Mouse (Mus musculus): ENCODE measurements around the gene Dpf2. TPM values are rescaled to one million over a fixed set of nuclear protein-coding genes. Genes with fewer than 3 reads are reported as not detected.

Gene Dpf2
- polyA plus RNA-seq, 1 experiment from 2014 or later = 88.2 TPM

DNA sequence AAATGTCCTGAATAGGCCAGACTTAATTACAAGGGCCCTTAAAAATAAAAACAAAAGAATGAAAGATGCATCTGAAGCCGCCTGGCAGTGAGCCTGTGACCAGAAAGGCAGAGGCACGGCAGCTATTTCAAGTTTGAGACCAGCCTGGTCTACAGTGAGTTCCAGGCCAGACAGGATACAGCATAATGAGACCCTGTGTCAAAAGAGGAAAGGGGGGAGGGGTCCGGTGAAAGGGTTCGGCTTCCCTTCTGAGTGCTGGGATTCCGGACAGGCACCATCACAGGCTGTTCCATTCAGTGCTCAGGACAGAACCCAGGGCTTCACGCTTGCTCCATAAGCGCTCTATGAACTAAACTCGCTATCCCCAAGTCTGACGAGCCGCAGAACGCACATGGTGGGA lies 14.2 kb upstream of the Dpf2 start:
- no peak overlapping the region for H3K9ac ChIP-seq
- no peaks in the 10 kb centered on the region for H3K9me3 ChIP-seq (ENCODE audit: control insufficient read depth, low read length)
- no peaks in the 10 kb centered on the region for H3K36me3 ChIP-seq (replicated peaks; ENCODE audit: control insufficient read depth, insufficient read depth)
- ATAC-seq (ENCODE audit: low FRiP score) (no peak), DNase-seq (ENCODE audit: low spot score) (peak; percentile 20)
- no peaks in the 10 kb centered on the region for H3K27me3 ChIP-seq (ENCODE audit: control insufficient read depth, insufficient read depth, low read length)
- H3K27ac ChIP-seq = no peak overlapping the region
- H3K4me1 ChIP-seq (replicated peaks; ENCODE audit: control insufficient read depth, insufficient read depth, low read length) = peaks cover 10% of the 10 kb centered on the region; the same call in 1 of the 2 replicates
- no peak overlapping the region for H3K4me3 ChIP-seq (replicated peaks; ENCODE audit: low read length)
- no peak overlapping the region for H3K4me2 ChIP-seq (replicated peaks)
- 77% methylated on average over 11 of the region's 11 CpGs for WGBS

GRCm38 (mm10) chr19:5925311-5925855 lies 12.6 kb upstream of the Dpf2 start:
- ATAC-seq (ENCODE audit: low FRiP score) (no peak), DNase-seq (ENCODE audit: low spot score) (no peak)
- Histone ChIP-seq H3K27ac (no peak overlapping the region), H3K36me3 (replicated peaks; ENCODE audit: control insufficient read depth, insufficient read depth) (no peaks in the 10 kb centered on the region), H3K27me3 (ENCODE audit: control insufficient read depth, insufficient read depth, low read length) (no peaks in the 10 kb centered on the region), H3K9ac (peak overlapping the region; percentile 70), H3K4me3 (replicated peaks; ENCODE audit: low read length) (peak overlapping the region; percentile 61), H3K9me3 (ENCODE audit: control insufficient read depth, low read length) (no peaks in the 10 kb centered on the region), H3K4me2 (replicated peaks) (peak overlapping the region; percentile 69), H3K4me1 (replicated peaks; ENCODE audit: control insufficient read depth, insufficient read depth, low read length) (peaks cover 16% of the 10 kb centered on the region; the same call in 1 of the 2 replicates)
- WGBS = 36% methylated on average over 11 of the region's 11 CpGs

GRCm38 (mm10) chr19:5924713-5925093 lies 11.9 kb upstream of the Dpf2 start, which contains the start of gene Cdc42ep2:
Gene Cdc42ep2 (minus strand): TSS chr19:5924816.
- WGBS = under 1% methylated on average over 18 of the region's 18 CpGs
- Histone ChIP-seq H3K4me1 (replicated peaks; ENCODE audit: control insufficient read depth, insufficient read depth, low read length) (peaks cover 16% of the 10 kb centered on the region; the same call in 1 of the 2 replicates), H3K9ac (peak within 1 kb of the TSS; percentile 70), H3K4me3 (replicated peaks; ENCODE audit: low read length) (peak within 1 kb of the TSS; percentile 61), H3K27ac (peak within 1 kb of the TSS; percentile 74), H3K9me3 (ENCODE audit: control insufficient read depth, low read length) (no peaks in the 10 kb centered on the region), H3K36me3 (replicated peaks; ENCODE audit: control insufficient read depth, insufficient read depth) (no peaks in the 10 kb centered on the region), H3K27me3 (ENCODE audit: control insufficient read depth, insufficient read depth, low read length) (no peaks in the 10 kb centered on the region), H3K4me2 (replicated peaks) (peak within 1 kb of the TSS; percentile 69)
- peak; percentile 92 for DNase-seq (ENCODE audit: low spot score)
- peak; percentile 93 for ATAC-seq (ENCODE audit: low FRiP score)

DNA sequence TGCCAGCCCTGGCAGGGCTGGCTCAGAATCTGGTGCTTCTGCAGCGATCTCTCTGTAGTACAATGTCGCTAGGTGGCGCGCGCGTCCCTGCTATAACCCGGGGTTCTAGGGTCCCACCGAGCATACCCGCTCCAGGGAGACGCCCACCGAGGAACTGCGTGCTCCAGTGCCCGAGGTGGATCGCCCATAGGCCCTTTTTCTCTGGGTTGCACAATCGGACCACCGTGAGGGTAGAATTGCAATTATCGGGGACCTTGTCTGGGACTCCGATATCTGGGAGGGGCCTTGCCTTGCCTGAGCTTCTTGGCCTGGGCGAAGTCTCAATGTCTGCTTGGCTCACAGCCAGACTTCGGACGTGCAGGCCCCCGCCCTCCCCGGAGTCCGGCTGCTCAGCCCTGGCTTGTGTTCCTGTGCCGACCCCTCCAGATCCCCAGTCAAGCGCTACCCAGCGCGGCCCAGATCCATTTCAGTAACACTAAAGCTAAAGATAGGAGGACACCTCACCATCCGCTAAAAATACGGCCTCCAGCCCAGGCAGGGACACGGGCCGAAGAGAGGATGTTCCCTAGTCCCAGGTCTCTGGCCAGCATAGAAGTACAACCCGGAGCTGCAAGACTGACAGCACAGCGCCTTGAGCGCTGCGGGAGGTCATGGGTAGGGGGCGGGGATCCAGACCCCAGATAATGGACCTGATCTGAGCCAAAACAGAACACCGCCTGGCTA lies 11.3 kb upstream of the Dpf2 start:
- peaks cover 16% of the 10 kb centered on the region; the same call in 1 of the 2 replicates for H3K4me1 ChIP-seq (replicated peaks; ENCODE audit: control insufficient read depth, insufficient read depth, low read length)
- WGBS = under 1% methylated on average over 38 of the region's 38 CpGs
- peak overlapping the region; percentile 61 for H3K4me3 ChIP-seq (replicated peaks; ENCODE audit: low read length)
- ATAC-seq (ENCODE audit: low FRiP score) (peak; percentile 75), DNase-seq (ENCODE audit: low spot score) (peak; percentile 94)
- no peaks in the 10 kb centered on the region for H3K27me3 ChIP-seq (ENCODE audit: control insufficient read depth, insufficient read depth, low read length)
- H3K9ac ChIP-seq = peak overlapping the region; percentile 70
- peak overlapping the region; percentile 74 for H3K27ac ChIP-seq
- H3K9me3 ChIP-seq (ENCODE audit: control insufficient read depth, low read length) = no peaks in the 10 kb centered on the region
- no peaks in the 10 kb centered on the region for H3K36me3 ChIP-seq (replicated peaks; ENCODE audit: control insufficient read depth, insufficient read depth)
- peak overlapping the region; percentile 69 for H3K4me2 ChIP-seq (replicated peaks)

GRCm38 (mm10) chr19:5922963-5923362 lies 10.2 kb upstream of the Dpf2 start:
- H3K9me3 ChIP-seq (ENCODE audit: control insufficient read depth, low read length) = no peaks in the 10 kb centered on the region
- peaks cover 16% of the 10 kb centered on the region; the same call in 1 of the 2 replicates for H3K4me1 ChIP-seq (replicated peaks; ENCODE audit: control insufficient read depth, insufficient read depth, low read length)
- DNase-seq (ENCODE audit: low spot score) (no peak), ATAC-seq (ENCODE audit: low FRiP score) (no peak)
- H3K4me2 ChIP-seq (replicated peaks) = peak overlapping the region; percentile 69
- H3K27me3 ChIP-seq (ENCODE audit: control insufficient read depth, insufficient read depth, low read length) = no peaks in the 10 kb centered on the region
- 88% methylated on average over 3 of the region's 3 CpGs for WGBS
- peaks cover 7% of the 10 kb centered on the region for H3K36me3 ChIP-seq (replicated peaks; ENCODE audit: control insufficient read depth, insufficient read depth)
- H3K4me3 ChIP-seq (replicated peaks; ENCODE audit: low read length) = no peak overlapping the region
- no peak overlapping the region for H3K9ac ChIP-seq
- no peak overlapping the region for H3K27ac ChIP-seq

GRCm38 (mm10) chr19:5922119-5922942 lies 9.5 kb upstream of the Dpf2 start:
- Histone ChIP-seq H3K4me2 (replicated peaks) (peak overlapping the region; percentile 69), H3K36me3 (replicated peaks; ENCODE audit: control insufficient read depth, insufficient read depth) (peaks cover 13% of the 10 kb centered on the region), H3K27ac (no peak overlapping the region), H3K4me3 (replicated peaks; ENCODE audit: low read length) (no peak overlapping the region; the same call in 1 of the 2 replicates), H3K9ac (peak overlapping the region; percentile 49), H3K9me3 (ENCODE audit: control insufficient read depth, low read length) (no peaks in the 10 kb centered on the region), H3K27me3 (ENCODE audit: control insufficient read depth, insufficient read depth, low read length) (no peaks in the 10 kb centered on the region), H3K4me1 (replicated peaks; ENCODE audit: control insufficient read depth, insufficient read depth, low read length) (peaks cover 16% of the 10 kb centered on the region; the same call in 1 of the 2 replicates)
- 80% methylated on average over 15 of the region's 15 CpGs for WGBS
- no peak for ATAC-seq (ENCODE audit: low FRiP score)
- no peak for DNase-seq (ENCODE audit: low spot score)

GRCm38 (mm10) chr19:5921715-5922114 lies 8.9 kb upstream of the Dpf2 start:
- DNase-seq (ENCODE audit: low spot score) (no peak), ATAC-seq (ENCODE audit: low FRiP score) (no peak)
- Histone ChIP-seq H3K4me2 (replicated peaks) (peak overlapping the region; percentile 69), H3K4me3 (replicated peaks; ENCODE audit: low read length) (no peak overlapping the region; the same call in 1 of the 2 replicates), H3K9ac (peak overlapping the region; percentile 49), H3K27ac (no peak overlapping the region), H3K27me3 (ENCODE audit: control insufficient read depth, insufficient read depth, low read length) (no peaks in the 10 kb centered on the region), H3K4me1 (replicated peaks; ENCODE audit: control insufficient read depth, insufficient read depth, low read length) (peaks cover 16% of the 10 kb centered on the region; the same call in 1 of the 2 replicates), H3K9me3 (ENCODE audit: control insufficient read depth, low read length) (no peaks in the 10 kb centered on the region), H3K36me3 (replicated peaks; ENCODE audit: control insufficient read depth, insufficient read depth) (peaks cover 20% of the 10 kb centered on the region)
- WGBS = 22% methylated on average over 9 of the region's 9 CpGs

- Histone ChIP-seq H3K9me3 (ENCODE audit: control insufficient read depth, low read length) (no peaks in the 10 kb centered on the region), H3K27me3 (ENCODE audit: control insufficient read depth, insufficient read depth, low read length) (no peaks in the 10 kb centered on the region), H3K4me2 (replicated peaks) (peak overlapping the region; percentile 75), H3K27ac (peak overlapping the region; percentile 75), H3K4me3 (replicated peaks; ENCODE audit: low read length) (peak overlapping the region; percentile 83), H3K36me3 (replicated peaks; ENCODE audit: control insufficient read depth, insufficient read depth) (peaks cover 8% of the 10 kb centered on the region; the same call in 1 of the 2 replicates), H3K9ac (peak overlapping the region; percentile 88), H3K4me1 (replicated peaks; ENCODE audit: control insufficient read depth, insufficient read depth, low read length) (peaks cover 28% of the 10 kb centered on the region)
- ATAC-seq (ENCODE audit: low FRiP score) (peak; percentile 93), DNase-seq (ENCODE audit: low spot score) (peak; percentile 100)
- WGBS = under 1% methylated on average over 58 of the region's 59 CpGs
These were observed 455 bp downstream of the Dpf2 start for GRCm38 (mm10) chr19:5912103-5913006.
